Mouse (Mus musculus): ENCODE data around the gene Slc5a10. TPM values are rescaled to one million over a fixed set of nuclear protein-coding genes. Genes with fewer than 3 reads are reported as not detected.
A peak's percentile ranks its signal among the peaks of the same experiment; 100 is the strongest.

Slc5a10 gene
- polyA plus RNA-seq (2016; fragmentation: Nextera tagmentation; extraction: Ambion mirVana), result 0.14 TPM in 1 of 2 replicates, not detected in the other

DNA sequence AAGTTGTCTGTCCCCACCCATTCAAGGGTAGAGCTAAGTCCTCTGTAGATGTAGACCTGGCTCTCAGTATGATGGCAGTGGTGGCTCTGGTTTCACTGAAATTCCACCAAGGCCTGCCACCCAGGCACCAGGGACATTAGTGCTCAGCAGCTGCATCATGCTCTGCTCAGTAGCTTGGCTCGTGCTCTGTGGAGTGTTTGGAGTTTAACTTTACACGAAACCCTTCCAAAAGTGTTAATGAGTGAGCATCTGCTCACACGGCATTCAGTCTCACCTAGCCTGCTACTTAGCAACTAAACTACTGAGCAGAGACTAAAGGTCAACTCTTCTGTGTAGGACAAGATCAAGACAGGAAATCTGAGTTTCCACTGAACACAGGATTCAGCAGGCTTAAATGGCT, at the start of gene Slc5a10:
TSS of gene Slc5a10 (minus strand) at position 191 of the 400 bp plus-strand sequence.
- H3K36me3 ChIP-seq (replicated peaks), result peaks cover 4% of the 10 kb centered on the region; the same call in 1 of the 2 replicates
- no peak within 1 kb of the TSS for H3K4me3 ChIP-seq
- H3K27ac ChIP-seq (replicated peaks), result no peak within 1 kb of the TSS
- 89% methylated on average over 3 of the region's 3 CpGs for WGBS
- H3K27me3 ChIP-seq (replicated peaks; ENCODE audit: low read depth, poor library complexity, severe bottlenecking), result no peaks in the 10 kb centered on the region
- H3K4me1 ChIP-seq, result no peaks in the 10 kb centered on the region
- H3K9me3 ChIP-seq, result no peaks in the 10 kb centered on the region
- DNase-seq (ENCODE audit: low spot score), result no peak

DNA sequence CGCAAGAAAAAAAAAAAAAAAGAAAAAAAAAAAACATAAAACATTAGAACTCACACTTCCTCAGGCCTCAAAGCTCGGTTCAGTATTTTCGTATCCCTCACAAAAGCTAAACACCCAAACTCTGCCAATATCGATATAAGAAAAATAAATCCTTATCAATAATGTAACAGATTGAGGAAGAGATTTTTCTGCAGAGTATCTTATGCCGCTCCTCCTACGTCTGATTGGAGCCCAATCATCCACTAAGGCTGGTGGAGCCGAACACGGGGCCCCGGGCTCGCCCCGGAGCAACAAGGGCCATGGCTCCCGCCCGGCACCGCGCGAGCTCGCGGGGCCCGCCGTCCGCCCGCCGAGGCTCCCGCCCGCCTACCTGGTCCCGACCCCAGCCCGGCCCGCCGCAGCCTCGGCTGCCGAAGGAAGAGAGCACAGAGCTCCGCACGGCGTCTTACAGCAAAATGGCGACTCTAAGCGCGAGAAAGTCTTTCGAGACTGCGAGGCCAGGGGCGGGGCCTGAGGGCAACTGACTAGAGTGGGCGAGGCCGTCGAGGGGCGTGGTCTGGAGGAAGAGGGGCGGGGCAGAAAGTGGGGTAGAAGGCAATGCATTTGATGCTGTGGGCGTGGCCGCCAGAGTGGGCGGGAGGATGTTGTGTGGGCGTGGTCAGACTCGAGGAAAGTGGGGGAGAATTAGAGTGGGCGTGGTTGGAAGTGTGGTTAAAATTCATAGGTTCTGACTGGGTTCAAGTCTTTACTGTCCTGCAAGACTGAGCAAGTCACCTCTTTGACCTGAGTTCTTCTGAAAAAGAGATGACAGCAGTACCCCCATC, 41.2 kb upstream of the Slc5a10 start, which contains the start of gene Prpsap2:
TSS of gene Prpsap2 (minus strand) at position 505 of the 824 bp plus-strand sequence.
- Histone ChIP-seq H3K4me1 (peaks cover 9% of the 10 kb centered on the region), H3K9me3 (no peaks in the 10 kb centered on the region), H3K36me3 (replicated peaks) (peaks cover 26% of the 10 kb centered on the region), H3K27ac (replicated peaks) (peak within 1 kb of the TSS; percentile 91), H3K27me3 (replicated peaks; ENCODE audit: low read depth, poor library complexity, severe bottlenecking) (no peaks in the 10 kb centered on the region), H3K4me3 (peak within 1 kb of the TSS; percentile 68)
- peak; percentile 99 for DNase-seq (ENCODE audit: low spot score)
- under 1% methylated on average over 51 of the region's 51 CpGs for WGBS

DNA sequence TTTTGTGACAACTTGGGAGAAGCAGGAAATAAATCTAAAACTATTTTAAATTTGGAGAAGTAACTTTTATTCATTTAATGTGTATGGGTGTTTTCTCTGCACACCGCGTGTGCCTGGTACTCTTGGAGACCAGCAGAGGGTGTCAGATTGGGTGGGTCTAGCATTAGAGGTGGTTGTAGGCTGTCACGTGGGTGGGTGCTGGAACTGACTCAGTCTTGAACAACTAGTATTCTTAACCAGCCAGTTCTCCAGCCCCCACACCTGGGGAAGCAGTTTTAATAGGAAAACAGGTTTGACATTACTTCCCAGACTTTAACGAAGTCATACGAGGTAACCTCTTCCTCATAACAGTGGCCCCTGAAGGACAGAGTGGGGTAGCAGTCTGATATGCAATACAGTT, 39.9 kb upstream of the Slc5a10 start:
- Histone ChIP-seq H3K36me3 (replicated peaks) (peaks cover 38% of the 10 kb centered on the region), H3K9me3 (no peaks in the 10 kb centered on the region), H3K27ac (replicated peaks) (no peak overlapping the region), H3K4me1 (peaks cover 9% of the 10 kb centered on the region), H3K4me3 (peak overlapping the region; percentile 68), H3K27me3 (replicated peaks; ENCODE audit: low read depth, poor library complexity, severe bottlenecking) (no peaks in the 10 kb centered on the region)
- 72% methylated on average over 5 of the region's 5 CpGs for whole genome bisulfite sequencing
- no peak for DNase-seq (ENCODE audit: low spot score)

DNA sequence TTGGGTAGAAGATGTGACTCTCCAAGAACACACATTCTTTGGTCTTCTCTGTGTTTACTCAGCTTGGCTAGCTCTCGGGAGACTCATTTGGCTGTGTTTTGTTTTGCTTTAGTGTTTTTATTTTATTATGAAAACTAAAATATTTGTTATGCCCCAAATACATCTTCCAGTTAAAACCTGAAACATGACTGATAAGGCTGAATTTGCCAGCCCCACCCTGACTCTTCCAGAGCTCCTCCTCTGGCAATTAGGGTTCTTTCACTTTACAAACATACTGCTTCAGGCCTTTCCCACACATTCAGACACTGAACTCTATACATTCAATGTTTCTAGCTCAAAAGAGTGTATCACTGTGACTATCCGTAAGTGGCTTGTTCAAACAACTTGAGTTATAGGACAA, 36.5 kb upstream of the Slc5a10 start:
- peaks cover 9% of the 10 kb centered on the region for H3K4me1 ChIP-seq
- no peak for DNase-seq (ENCODE audit: low spot score)
- H3K36me3 ChIP-seq (replicated peaks), result peaks cover 68% of the 10 kb centered on the region
- 84% methylated on average over 2 of the region's 2 CpGs for WGBS
- H3K27ac ChIP-seq (replicated peaks), result no peak overlapping the region
- no peaks in the 10 kb centered on the region for H3K9me3 ChIP-seq
- no peaks in the 10 kb centered on the region for H3K27me3 ChIP-seq (replicated peaks; ENCODE audit: low read depth, poor library complexity, severe bottlenecking)
- no peak overlapping the region for H3K4me3 ChIP-seq

DNA sequence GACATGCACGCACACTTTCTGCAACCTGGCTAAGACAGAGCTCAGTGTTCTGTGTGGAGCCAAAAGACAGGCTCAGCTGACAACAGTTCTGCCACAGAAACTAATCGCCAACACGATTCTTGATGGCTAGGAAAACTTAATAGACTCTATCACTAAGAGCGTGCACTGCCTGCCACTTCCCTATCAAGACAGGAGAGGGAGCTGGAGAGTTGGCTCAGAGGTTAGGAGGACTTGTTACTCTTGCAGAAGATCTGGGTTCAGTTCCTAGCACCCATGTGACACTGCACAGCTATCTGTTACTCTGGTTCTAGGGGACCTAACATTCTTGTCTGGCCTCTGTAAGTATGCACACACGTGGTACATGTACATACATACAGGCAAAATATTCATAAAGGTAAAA, 31.0 kb upstream of the Slc5a10 start:
- Histone ChIP-seq H3K4me3 (no peak overlapping the region), H3K27me3 (replicated peaks; ENCODE audit: low read depth, poor library complexity, severe bottlenecking) (no peaks in the 10 kb centered on the region), H3K4me1 (no peaks in the 10 kb centered on the region), H3K36me3 (replicated peaks) (peaks cover 94% of the 10 kb centered on the region), H3K9me3 (no peaks in the 10 kb centered on the region), H3K27ac (replicated peaks) (no peak overlapping the region)
- WGBS, result 83% methylated on average over 5 of the region's 5 CpGs
- no peak for DNase-seq (ENCODE audit: low spot score)

DNA sequence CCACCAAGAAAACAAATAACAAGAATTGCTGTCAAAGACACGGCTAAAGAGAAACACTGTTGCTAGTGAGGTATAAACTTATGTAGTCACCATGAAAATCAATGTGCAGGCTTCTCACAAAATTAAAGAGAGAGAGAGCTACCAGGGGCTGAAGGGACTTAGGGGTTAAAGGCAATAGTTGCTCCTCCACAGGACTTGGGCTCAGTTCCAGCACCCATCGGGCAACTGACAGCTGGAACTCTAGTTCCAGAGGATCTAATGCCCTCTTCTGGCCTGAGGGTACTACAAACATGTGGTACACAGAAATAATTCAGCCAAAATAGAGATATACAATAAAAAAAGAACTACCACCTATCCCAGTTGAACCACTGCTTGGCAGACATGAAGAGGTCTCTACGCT, 26.5 kb upstream of the Slc5a10 start:
- Histone ChIP-seq H3K27ac (replicated peaks) (no peak overlapping the region), H3K4me3 (no peak overlapping the region), H3K36me3 (replicated peaks) (peaks cover 95% of the 10 kb centered on the region), H3K9me3 (no peaks in the 10 kb centered on the region), H3K4me1 (no peaks in the 10 kb centered on the region), H3K27me3 (replicated peaks; ENCODE audit: low read depth, poor library complexity, severe bottlenecking) (no peaks in the 10 kb centered on the region)
- no peak for DNase-seq (ENCODE audit: low spot score)
- WGBS, result 78% methylated on average over 3 of the region's 3 CpGs

DNA sequence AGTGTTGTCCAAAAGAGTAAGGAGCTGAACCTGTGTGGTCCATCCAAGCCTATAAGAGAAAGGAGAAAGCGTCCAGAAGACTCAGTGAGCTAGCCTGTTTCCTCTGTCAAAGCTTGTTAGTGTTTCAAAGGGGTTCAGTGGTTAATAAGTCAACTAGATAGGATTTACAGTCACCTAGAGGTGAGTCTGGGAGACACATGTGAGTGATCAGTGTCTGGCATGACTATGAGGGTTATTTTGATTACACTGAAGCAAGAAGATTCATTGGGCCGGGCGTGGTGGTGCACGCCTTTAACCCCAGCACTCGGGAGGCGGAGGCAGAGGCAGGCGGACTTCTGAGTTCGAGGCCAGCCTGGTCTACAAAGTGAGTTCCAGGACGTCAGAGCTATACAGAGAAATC, 25.2 kb upstream of the Slc5a10 start:
- no peaks in the 10 kb centered on the region for H3K27me3 ChIP-seq (replicated peaks; ENCODE audit: low read depth, poor library complexity, severe bottlenecking)
- H3K4me3 ChIP-seq, result no peak overlapping the region
- H3K27ac ChIP-seq (replicated peaks), result no peak overlapping the region
- peaks cover 95% of the 10 kb centered on the region for H3K36me3 ChIP-seq (replicated peaks)
- H3K9me3 ChIP-seq, result no peaks in the 10 kb centered on the region
- WGBS, result 95% methylated on average over 9 of the region's 9 CpGs
- DNase-seq (ENCODE audit: low spot score), result no peak
- H3K4me1 ChIP-seq, result no peaks in the 10 kb centered on the region

DNA sequence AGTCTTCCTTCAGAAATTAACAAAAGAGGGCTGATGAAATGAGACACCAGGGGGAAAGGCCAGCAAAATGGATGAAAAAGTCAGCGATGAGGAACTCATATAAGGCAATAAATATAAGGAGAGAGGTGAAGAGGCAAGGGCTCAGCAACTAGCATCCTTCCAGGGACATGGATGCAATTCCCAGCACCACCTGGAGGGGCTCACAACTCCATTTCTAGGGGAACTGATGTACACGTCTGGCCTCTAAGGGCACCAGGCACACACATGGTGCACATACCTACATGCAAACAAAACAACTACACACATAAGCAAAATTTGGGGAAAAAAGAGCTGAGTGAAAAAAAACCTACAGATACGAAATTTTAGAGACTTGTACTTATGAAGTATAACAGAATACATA, 23.8 kb upstream of the Slc5a10 start:
- no peaks in the 10 kb centered on the region for H3K9me3 ChIP-seq

DNA sequence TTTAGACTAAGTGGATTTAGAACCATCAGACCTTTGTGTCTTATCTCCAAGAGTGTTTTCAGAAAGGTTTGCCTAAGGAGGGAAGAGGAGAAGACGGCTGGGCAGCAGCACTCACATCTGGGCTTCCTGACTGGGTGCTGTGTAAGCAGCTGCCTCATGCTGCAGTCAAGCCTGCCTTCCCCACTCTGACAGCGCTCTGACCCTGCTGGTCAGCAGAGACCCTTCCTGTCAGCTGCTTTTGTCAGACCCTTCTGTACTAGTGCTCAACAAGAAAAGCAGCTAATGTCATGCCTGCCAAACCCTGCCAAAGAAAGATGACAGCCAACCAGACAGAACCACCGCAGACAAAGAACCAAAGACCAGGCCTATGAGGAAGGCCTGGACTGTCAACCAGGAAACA, 23.1 kb upstream of the Slc5a10 start:
- WGBS, result 82% methylated on average over 3 of the region's 3 CpGs
- H3K36me3 ChIP-seq (replicated peaks), result peaks cover 95% of the 10 kb centered on the region
- DNase-seq (ENCODE audit: low spot score), result no peak
- no peak overlapping the region for H3K4me3 ChIP-seq
- no peaks in the 10 kb centered on the region for H3K4me1 ChIP-seq
- no peak overlapping the region for H3K27ac ChIP-seq (replicated peaks)
- no peaks in the 10 kb centered on the region for H3K9me3 ChIP-seq
- no peaks in the 10 kb centered on the region for H3K27me3 ChIP-seq (replicated peaks; ENCODE audit: low read depth, poor library complexity, severe bottlenecking)

More for the DNA sequence above, 23.8 kb upstream of the Slc5a10 start:
- H3K4me1 ChIP-seq, result no peaks in the 10 kb centered on the region
- H3K27me3 ChIP-seq (replicated peaks; ENCODE audit: low read depth, poor library complexity, severe bottlenecking), result no peaks in the 10 kb centered on the region
- H3K36me3 ChIP-seq (replicated peaks), result peaks cover 95% of the 10 kb centered on the region
- no peak overlapping the region for H3K27ac ChIP-seq (replicated peaks)
- no peak overlapping the region for H3K4me3 ChIP-seq
- DNase-seq (ENCODE audit: low spot score), result no peak
- WGBS, result 71% methylated on average over 3 of the region's 3 CpGs

DNA sequence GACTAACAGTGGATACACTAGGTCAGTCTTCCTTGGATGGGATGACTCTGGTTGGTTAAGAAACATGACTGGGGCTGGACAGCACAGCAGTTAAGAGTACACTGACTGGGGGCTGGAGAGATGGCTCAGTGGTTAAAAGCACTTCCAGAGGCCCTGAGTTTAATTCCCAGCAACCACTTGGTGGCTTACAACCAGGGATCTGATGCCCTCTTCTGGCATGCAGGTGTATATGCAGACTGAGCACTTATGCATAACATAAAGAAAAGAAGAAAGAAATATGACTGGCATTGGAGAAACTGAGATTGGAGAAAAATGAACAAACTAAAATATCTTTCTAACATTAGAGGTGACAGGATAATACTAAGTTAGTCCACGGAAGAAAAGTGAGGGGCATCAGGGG, 19.9 kb upstream of the Slc5a10 start:
- no peaks in the 10 kb centered on the region for H3K27me3 ChIP-seq (replicated peaks; ENCODE audit: low read depth, poor library complexity, severe bottlenecking)
- H3K4me3 ChIP-seq, result no peak overlapping the region
- H3K36me3 ChIP-seq (replicated peaks), result peaks cover 100% of the 10 kb centered on the region
- no peaks in the 10 kb centered on the region for H3K4me1 ChIP-seq
- H3K9me3 ChIP-seq, result no peaks in the 10 kb centered on the region
- no peak for DNase-seq (ENCODE audit: low spot score)
- no peak overlapping the region for H3K27ac ChIP-seq (replicated peaks)
- WGBS, result 90% methylated on average over 1 of the region's 1 CpGs

DNA sequence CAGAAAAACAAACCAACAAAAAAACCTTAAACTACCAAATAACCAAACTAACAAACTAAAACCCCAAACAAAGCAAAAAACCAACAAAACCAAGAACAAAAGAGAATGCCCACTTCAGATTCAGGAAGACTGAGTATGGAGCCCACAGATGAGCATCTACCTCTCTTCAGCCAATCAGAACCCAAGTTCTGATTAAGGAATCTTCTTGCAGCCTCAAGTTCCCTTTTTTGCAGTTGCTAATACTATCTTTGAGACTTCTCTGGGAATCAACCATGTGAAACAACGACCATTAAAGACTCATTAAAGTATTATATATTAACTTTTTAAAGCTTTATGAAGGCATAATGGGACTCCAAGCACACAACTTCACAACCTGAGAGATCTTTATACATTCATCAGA, 16.7 kb upstream of the Slc5a10 start:
- Histone ChIP-seq H3K27ac (replicated peaks) (no peak overlapping the region), H3K36me3 (replicated peaks) (peaks cover 100% of the 10 kb centered on the region), H3K4me3 (no peak overlapping the region), H3K27me3 (replicated peaks; ENCODE audit: low read depth, poor library complexity, severe bottlenecking) (no peaks in the 10 kb centered on the region), H3K4me1 (no peaks in the 10 kb centered on the region), H3K9me3 (no peaks in the 10 kb centered on the region)
- 89% methylated on average over 1 of the region's 1 CpGs for WGBS
- no peak for DNase-seq (ENCODE audit: low spot score)

DNA sequence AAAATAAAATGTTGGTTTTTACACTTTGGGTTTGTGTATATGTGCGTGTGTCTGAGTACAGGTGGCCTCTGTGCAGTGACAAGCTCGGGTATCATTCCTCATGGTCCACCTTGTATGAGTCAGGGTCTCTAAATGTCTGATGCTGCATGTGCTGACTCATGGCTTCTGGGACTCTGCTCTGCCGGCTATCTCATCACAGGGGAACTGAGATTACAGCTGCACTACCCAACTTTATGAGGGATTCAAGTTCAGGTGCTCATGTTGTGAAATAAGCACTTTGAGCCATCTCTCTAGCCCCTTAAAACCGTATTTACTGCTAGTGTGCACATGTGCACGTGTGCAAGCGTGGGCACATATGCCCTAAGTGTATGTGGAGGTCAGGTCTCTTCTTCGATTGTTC, 12.0 kb upstream of the Slc5a10 start:
- Histone ChIP-seq H3K36me3 (replicated peaks) (peaks cover 98% of the 10 kb centered on the region), H3K27me3 (replicated peaks; ENCODE audit: low read depth, poor library complexity, severe bottlenecking) (no peaks in the 10 kb centered on the region), H3K27ac (replicated peaks) (no peak overlapping the region), H3K9me3 (no peaks in the 10 kb centered on the region), H3K4me1 (no peaks in the 10 kb centered on the region), H3K4me3 (no peak overlapping the region)
- DNase-seq (ENCODE audit: low spot score), result no peak
- WGBS, result 89% methylated on average over 7 of the region's 7 CpGs

DNA sequence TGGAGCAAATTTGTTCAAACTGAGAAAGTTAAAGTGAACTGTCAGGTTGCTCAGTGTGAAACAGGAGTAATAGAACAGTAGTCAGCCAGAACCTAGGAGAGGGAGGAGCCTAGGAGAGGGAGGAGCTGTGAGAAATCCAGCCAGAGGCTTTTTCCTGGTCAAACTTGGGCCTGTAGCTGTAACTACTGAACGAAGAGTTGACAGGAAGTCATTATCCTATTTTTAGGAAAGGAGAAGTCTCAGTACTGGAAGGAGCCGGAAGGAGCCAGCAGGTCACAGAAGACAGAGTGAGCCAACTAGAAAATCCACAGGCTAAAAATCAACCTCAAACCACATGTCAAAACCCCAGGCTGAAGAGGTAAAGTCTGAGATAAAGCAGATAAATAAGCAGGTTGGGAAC, 7.4 kb upstream of the Slc5a10 start:
- H3K9me3 ChIP-seq, result no peaks in the 10 kb centered on the region
- no peak overlapping the region for H3K27ac ChIP-seq (replicated peaks)
- H3K27me3 ChIP-seq (replicated peaks; ENCODE audit: low read depth, poor library complexity, severe bottlenecking), result no peaks in the 10 kb centered on the region
- 62% methylated on average over 2 of the region's 2 CpGs for WGBS
- H3K36me3 ChIP-seq (replicated peaks), result peaks cover 75% of the 10 kb centered on the region
- no peak overlapping the region for H3K4me3 ChIP-seq
- no peak for DNase-seq (ENCODE audit: low spot score)
- no peaks in the 10 kb centered on the region for H3K4me1 ChIP-seq
